Mouse (Mus musculus) left cerebral cortex, postnatal 36 days (tissue): ENCODE measurements around the gene Atic. TPM values are rescaled to one million over a fixed set of nuclear protein-coding genes. Genes with fewer than 3 reads are reported as not detected.

Experiments used
- DNase-seq, 2 experiments: peaks; one replicate each; pipeline ENCODE4 v3.0.0; 2021 to 2022; ENCODE audit warnings: low spot score in 2 of 2, mixed read lengths in 1 of 2
- intact Hi-C: fragments of 180-260 bp; cut with DNase I; formaldehyde crosslinking; loops from one replicate; pipeline ENCODE4 v1.15.1; 2025
- total RNA-seq, 2 experiments: library from RNA; stranded (reverse); gene quantifications; 2 replicates each; pipeline ENCODE4 v1.2.3; 2021

Gene Atic
- total RNA-seq, 2 experiments from 2014 or later = 28.0 to 32.3 TPM

GRCm38 (mm10) chr1:71590038-71590437 is 33.1 kb downstream of the Atic start:
- DNase-seq = no peak
- intact Hi-C loops = no loop called here

- no peak for DNase-seq
- intact Hi-C loops = no loop called here
These were observed 36.2 kb downstream of the Atic start for GRCm38 (mm10) chr1:71593184-71593583.

GRCm38 (mm10) chr1:71594268-71594667 is 37.3 kb downstream of the Atic start:
- intact Hi-C loops = no loop called here
- no peak for DNase-seq

- no peak for DNase-seq
- intact Hi-C loops = no loop called here
These were observed 38.4 kb downstream of the Atic start for GRCm38 (mm10) chr1:71595365-71595764.

GRCm38 (mm10) chr1:71605751-71606150 is 48.8 kb downstream of the Atic start:
- intact Hi-C loops = no loop called here
- DNase-seq = no peak

- no peak for DNase-seq
- intact Hi-C loops = no loop called here
These were observed 49.8 kb downstream of the Atic start for GRCm38 (mm10) chr1:71606600-71607325.

- DNase-seq = no peak
- intact Hi-C loops = no loop called here
These were observed 52.3 kb downstream of the Atic start for GRCm38 (mm10) chr1:71609057-71609775.

- intact Hi-C loops = no loop called here
- DNase-seq = no peak
These were observed 53.0 kb downstream of the Atic start for GRCm38 (mm10) chr1:71609916-71610315.

GRCm38 (mm10) chr1:71612256-71612655 is 55.3 kb downstream of the Atic start:
- intact Hi-C loops = no loop called here
- no peak for DNase-seq

GRCm38 (mm10) chr1:71614545-71615246 is 57.7 kb downstream of the Atic start:
- no peak for DNase-seq

GRCm38 (mm10) chr1:71621526-71621925 is 64.6 kb downstream of the Atic start:
- intact Hi-C loops = no loop called here
- no peak for DNase-seq

More at GRCm38 (mm10) chr1:71614545-71615246, 57.7 kb downstream of the Atic start:
- intact Hi-C loops = no loop called here

GRCm38 (mm10) chr1:71623625-71624024 is 66.7 kb downstream of the Atic start:
- DNase-seq = no peak
- intact Hi-C loops = no loop called here

Other genes with a start within 250 kb of the Atic start
- under 1 TPM; 0.11 to 0.32 TPM for gene Abca12, start 142.2 kb upstream of the Atic start, total RNA-seq
- gene Fn1, start 96.0 kb downstream of the Atic start, total RNA-seq = 10 to 100 TPM; 36.7 to 60.8 TPM